Mouse (Mus musculus) adrenal gland, postnatal 25 days (tissue): Measurements from ENCODE around the gene Add3. TPM values are rescaled to one million over a fixed set of nuclear protein-coding genes. Genes with fewer than 3 reads are reported as not detected.
A peak's percentile ranks its signal among the peaks of the same experiment; 100 is the strongest.

Experiments
- DNase-seq: peaks from one replicate; pipeline ENCODE4 v3.0.0; 2021; ENCODE audit warnings: mixed read lengths
- total RNA-seq: library from RNA; stranded (reverse); gene quantifications from 2 replicates; pipeline ENCODE4 v1.2.3, GENCODE M21; 2021

The Add3 gene
- total RNA-seq, 1 experiment from 2014 or later = 51.8 TPM

DNA sequence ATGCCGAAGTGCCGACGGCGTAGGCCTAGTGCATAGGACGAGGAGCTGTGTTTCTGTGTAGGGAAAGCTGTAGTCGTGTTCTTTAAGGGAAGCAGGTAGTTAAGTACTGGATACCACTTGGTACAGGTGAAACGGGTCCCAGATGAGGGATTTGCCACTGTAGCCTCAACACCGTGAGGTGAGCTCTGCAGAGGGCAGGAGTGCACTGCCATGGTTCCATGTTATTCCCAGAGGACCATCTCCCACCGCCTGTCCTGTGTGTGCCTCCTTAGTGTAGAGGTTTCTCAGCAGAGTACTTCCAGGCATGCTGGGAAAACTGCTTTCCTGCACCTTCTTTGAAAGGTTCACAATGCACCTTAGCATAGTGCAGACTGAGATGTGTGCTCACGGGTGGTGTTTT, 26.1 kb downstream of the Add3 start:
- DNase-seq = no peak

DNA sequence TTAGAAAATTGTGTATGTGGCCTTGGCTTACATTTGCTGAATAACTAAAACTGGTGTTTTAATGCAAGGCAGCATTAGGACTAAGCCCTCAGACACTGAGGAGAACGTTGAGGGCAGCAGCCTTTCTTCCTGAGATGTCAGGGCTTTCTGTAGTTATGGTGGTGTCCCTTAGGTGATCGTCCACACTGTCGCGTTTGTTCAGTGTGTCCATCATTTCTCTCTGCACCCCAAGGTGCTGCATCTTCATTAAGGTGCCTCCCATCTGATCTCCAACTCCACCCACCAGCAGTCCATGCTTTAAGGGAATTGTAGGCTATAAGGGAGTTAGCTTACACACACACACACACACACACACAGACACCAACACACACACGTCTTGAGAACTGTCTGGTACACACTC, 28.3 kb downstream of the Add3 start:
- no peak for DNase-seq

DNA sequence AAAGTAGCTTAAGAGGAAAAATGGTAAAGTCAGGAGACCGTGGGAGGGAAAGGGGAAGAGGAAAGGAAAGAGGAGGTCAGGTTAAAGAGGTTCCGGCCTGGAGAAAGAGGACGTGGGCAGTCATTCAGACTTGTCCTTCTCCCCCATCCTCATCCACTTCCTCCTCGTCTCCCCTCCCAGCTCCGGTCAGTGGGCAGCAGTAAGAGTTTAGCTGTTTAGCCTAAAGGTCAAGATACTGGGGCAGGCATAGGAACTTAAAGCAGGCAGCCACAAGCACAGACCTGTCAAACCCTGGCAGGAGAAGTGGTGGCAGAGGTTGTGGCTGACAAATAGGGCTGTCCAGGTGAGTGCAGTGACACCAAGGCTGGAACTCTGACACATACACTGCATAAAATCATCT, 30.4 kb downstream of the Add3 start:
- DNase-seq = no peak

DNA sequence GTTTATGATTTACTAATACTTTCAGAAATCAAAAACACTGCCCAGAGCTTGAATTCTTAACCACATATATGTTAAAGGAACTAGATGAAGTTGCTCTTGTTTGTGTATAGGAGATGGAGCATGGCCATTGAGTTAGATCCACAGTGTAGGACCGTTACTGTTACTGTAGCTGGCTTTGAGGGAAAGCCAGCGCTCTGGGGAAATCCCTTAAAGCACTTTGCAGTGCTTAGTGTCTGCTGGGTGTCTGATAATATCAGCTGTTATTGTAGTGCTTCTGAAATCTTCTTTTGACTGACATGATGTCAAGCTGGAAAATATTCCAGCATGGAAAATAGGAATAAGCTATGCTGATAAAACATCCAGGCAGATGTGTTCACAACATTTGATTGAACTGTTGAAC, 33.8 kb downstream of the Add3 start:
- DNase-seq = no peak

DNA sequence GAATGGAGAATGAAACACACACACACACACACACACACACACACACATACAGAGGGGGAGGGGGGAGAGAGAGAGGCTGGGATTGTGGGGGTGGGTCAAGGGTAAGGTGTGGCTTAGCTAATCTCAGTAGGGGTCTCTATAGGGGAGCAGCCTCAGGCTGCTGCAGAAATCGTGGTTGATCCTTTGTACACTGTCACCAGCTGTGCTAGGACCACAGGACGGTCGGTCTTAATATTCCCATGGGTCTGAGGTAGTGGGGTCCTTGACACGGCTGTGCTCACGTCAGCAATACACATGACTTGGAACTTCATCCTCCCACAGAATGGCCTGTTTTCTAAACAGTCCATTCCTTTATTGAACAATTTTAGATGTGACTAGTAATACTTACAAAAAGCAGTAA, 35.3 kb downstream of the Add3 start:
- no peak for DNase-seq

DNA sequence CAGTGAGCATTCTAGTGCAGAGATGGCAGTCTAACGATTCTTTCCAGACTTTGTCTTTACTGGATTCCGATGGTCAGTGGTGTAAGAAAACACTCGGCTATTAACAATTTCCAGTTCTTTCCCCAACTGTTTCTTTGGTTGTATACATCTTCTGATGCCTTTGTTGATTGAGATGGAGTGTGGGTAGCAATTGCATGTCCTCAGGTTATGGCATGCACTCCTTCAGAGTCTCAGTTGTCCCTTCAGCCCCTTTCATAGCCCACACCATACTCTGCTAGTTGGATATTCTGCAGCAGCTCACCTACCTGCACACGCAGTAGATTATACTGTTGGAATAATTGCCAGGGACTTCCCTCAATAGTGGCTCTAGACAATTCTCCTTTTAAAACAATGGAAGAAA, 36.3 kb downstream of the Add3 start:
- DNase-seq = no peak

DNA sequence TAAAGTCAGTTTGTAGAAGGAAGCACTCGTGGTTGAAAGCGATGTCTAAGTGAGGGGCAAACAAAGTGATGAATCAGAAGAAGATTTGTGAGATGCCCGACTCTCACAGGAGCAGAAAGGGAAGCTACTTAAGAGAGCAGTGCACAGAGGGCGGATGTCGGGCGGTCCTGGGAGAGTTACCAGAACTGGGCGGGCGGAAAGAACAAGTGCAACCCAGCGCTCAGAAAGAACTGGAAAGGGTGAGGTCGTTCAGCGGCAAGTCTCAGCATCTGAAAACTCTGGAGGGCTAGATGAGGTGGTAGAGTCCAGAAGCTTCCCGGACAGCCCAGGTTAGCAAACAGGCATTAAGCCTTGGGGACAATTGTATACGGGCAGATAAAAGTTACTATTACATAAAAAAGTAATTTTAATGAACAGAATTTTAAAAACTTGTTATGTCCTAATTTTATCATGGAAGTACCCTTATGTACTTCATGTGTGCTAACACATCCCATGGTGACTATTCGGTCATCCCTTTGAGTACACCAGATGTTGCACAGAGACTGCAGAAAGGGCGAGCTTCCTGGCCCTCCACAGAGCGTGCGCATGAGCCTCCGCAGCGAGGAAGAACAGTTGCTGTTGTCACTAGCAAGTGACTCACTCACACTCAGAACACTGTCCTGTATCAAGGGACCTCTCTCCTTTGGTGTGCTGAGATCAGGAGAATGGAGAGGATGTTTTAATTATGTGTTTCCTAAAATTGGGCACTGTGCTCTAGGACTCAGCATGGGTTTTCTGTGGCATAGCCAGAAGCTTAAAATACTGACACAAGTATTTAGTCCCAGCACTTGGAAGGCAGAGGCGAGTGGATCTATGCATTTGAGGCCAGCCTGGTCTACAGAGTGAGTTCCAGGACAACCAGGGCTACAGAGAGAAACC, 38.6 kb downstream of the Add3 start:
- DNase-seq = no peak

DNA sequence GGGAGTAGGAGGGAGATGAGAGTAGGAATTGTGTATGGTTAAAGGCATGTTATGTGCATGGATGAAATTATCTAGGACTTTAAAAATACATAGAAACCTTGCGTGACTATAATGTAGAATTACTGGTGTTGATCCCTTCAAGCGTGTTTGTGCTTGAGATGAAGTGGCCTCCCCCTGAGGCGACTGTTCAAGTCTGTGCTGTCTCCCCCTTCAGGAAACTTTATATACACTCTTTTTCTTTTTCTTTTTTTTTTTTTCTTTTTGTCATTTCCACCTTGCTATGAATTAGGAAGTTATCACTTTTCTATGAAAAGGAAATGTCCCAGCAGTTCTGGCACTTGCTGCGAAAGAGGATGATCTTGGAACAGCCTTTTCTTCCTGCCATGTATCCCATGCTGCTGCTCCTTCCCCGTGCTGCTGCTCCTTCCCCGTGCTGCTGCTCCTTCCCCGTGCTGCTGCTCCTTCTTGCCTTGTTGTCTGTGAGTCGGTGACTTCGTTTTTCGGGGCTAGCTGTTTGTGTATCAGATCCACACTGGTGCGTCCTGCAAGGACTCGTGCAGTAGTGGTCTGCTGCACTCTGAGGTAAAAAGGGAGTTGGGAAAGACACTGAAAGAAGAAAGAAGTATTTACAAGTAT, 40.0 kb downstream of the Add3 start:
- no peak for DNase-seq

DNA sequence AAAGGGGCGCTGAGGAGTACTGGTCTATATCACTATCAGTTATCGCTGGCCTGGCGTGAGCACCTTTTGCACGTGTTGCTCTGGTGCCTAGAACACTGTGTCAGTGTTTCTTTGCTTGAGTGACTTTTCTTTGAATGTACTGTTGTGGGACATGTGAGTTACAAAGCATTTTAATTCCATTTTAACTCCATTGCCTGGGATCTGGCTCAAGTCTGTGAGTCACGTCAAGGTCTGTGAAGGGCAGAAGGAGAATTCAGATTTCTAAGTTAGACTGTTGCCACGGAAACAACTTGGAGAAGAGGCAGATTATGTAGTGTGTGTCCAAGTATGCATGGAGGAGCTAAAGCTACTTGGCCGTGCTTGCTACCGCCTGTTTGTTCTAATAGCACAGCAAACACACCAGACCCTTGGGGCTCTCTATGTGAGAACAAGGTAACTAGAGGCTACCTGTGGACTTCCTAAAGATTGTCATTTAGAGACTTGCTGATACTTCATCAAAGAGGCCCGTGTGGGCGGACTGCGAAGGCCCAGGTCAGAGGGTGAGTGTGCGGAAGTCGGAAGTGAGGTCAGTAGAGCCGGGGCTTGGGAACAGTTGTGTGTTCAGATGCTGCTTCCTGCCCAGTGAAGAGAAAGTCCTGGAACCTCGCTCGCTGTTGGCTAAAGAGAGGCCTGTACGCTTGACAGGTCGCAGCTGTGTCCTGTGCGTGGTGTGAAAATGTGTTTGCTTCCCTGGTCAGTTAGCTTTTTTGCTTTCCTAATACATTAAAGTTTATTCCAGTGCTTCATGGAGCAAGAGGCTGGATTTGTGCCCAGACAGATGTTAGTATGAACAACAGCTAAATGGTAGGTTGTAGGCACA, 41.0 kb downstream of the Add3 start:
- peak; percentile 21 for DNase-seq

DNA sequence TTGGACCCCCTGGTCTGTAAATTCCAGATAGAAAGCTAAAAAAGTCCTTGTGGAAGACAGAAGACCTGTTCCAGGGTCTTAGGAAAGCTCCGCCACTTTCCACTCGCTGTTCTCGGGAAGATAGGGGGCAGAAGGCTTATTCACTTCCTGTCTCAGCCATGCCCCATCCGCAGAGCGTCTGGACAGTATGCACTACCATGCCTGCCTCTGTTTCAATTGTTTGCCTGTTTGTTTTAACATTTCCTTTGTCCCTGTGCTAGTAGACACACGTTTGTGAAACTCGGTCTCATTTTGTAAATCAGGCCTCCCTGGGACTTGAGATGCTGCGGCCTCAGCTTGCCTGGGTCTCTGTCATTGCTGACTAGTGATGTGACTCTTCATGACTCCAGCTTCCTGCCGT, 43.4 kb downstream of the Add3 start:
- no peak for DNase-seq

DNA sequence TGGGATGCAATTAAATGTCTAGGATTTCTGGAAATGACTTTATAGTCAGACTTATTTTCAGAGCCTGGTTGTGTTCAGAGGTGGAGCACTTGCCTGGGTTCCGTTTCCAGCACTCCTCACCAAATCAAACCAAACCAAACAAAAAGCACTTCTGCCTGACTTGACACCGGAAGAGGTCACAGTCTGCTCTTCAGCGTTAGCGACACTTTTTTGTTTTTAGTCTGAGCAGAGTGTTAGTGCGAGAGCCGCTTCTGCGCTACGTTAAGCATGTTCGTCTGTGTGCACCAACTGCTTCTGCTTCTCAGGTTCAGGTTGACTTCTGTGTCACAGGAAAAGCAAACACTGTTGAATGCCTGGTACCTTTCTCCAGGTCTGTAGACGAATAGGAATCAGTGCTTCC, 44.0 kb downstream of the Add3 start:
- DNase-seq = no peak

DNA sequence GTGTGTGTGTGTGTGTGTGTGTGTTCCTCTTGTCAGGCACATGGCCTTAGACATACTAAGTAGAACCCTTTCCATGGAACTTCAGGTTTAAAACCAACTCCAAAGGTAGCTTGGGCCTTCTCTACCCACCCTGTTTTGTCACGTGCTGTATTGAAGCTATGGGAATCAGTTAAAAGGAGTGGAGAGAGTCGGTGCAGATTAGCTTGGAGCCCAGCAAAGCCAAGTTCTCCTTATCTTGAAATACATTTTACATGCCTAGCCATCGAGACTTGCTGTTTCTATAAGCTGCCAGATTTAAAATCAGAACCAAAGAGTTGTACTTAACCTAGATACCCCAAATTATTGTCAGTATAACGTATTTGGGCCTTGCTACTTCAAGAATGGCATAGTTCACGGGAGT, 44.7 kb downstream of the Add3 start:
- no peak for DNase-seq

DNA sequence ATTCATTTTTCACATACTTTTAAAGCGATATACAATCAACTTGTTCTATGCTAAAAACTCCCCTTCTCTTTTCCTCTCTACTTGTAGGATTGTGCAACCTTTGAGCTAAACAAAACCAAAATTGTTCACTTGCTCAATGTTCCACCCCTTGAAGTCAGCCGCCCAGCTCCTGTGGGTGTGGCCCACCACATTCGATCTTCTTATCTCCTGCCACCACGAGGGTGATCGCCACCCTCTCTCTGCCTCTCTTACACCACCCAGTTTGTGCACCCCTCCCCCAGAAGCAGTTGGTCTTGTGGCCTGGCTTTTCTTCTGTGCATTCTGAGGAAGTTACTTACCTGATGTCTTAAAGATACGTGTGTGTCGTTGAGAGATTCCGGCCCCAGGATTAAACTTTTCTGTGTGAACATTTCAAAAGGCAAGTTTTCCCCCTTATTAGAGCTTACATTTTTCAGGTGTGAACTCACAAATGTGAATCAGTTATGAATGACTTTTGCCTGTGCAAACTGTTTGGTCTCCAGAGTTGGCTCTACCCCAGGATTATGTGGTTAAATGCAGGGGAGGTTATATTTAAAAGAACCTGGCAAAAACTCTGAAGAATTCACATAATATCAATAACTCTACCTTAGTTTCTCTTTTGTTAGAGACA, 45.4 kb downstream of the Add3 start:
- DNase-seq = no peak

DNA sequence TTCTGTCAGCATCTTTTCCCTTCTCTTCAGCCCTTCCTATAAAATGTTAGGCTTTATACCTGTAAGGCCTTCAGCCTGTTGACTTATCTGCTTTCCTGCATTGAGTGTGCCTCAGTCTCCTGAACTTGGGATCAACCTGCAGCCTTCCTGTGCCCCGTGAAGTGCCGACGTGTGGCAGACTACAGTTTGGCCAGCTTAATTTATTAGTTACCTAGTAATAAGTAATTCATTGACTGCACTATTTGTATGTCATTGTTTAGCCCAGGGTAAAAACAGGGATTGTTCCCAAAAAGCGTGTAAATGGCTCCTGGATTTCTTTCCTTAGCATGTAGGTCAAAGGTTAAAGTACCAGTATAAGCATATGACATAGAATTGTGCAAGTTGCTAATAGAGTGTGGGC, 46.2 kb downstream of the Add3 start:
- no peak for DNase-seq

DNA sequence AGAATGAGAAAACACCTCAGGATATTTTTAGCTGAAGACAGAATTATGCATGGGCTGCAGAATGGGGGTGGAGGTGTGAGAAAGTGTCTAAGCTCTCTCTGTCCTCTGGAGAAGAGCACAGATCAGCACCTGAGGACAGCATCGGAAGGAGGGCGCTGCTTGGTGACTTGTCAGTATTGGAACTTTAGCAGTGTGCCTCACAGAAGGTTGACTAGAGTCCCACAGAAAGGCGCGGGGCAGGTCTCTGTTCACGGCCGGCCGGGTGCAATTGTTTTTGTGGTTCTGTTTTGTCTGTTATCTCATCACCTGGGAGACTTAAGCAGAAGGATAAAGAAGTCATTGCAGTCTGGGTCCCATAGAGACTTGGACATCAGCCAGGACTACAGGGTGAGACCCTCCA, 47.3 kb downstream of the Add3 start:
- no peak for DNase-seq

DNA sequence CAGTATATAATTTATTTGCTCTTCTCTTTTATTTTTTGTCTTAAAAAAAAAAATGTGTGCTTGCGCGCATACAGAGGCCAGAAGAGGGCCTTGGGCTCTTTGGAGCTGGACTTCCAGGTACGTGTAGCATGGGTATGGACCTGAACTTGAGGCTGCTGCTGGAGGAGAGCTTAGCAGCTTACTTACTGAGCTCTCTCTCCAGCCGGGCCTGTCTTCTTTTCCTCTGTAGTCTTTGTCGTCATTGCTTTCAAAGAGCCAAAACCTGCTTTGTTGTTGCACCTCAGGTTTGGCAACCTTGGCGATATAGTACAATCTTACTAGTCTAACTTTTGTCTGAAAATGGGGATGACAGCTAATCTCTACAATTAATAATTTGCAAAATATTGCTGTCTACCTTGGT, 47.9 kb downstream of the Add3 start:
- DNase-seq = no peak

DNA sequence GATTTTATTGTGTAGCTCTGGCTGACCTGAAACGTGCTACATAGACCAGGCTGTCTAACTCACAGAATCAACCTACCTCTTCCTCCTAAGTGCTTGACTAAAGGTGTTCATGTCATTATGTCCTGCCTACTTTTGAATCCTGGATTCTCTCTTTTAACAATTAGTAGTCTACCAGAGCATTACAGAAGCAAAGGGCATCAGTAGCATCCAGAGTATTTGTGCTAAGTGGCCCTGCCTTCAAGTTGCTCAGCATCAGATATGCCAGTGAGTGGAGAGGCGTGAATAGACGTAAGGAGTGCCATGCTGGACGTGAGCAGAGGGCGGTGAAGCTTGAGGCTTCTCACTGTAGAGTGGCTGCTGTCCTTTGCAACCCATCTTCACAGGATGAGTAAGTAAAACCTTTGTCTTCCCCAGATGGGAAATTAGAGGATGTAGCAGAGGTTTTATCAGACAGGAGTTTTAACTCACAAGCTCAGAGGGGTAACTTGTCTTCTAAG, 48.5 kb downstream of the Add3 start:
- DNase-seq = no peak

DNA sequence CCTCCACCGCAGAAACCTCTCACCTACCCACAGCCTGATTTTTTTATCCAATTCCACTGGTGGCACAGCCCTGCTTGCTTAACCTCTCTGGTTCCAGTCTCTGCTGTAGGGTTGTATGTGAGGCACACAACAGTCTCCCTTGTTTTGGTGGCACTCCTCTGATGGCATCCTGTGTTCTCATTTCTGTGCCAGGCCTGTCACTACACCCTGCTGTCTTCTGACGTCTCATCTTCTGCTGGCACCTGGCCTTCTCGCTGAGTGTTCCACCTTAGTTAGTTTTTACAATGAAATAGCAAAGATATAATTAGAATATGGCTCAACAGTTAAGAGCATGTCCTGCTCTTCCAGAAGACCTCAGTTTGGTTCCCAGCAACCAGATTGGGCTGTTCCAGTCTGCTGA, 49.5 kb downstream of the Add3 start:
- DNase-seq = no peak

DNA sequence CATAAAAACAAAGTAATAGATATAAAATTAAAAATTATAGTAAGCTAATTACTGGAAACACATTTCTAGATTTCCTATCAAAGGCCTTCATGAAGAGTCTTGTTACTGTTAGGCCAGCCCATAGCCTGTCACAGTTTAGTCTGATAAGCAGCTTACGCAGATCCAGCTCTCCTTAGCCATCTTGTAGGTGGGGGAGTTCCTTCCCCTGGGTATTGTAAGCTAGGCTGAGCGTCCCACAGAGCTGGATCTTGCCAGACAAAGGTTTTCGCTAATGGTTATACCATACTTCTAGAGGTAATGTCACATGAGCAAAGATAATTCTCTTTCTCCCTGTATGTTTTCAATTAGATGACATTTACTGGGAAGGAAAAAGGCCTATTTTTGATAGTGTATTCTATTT, 50.0 kb downstream of the Add3 start:
- no peak for DNase-seq

DNA sequence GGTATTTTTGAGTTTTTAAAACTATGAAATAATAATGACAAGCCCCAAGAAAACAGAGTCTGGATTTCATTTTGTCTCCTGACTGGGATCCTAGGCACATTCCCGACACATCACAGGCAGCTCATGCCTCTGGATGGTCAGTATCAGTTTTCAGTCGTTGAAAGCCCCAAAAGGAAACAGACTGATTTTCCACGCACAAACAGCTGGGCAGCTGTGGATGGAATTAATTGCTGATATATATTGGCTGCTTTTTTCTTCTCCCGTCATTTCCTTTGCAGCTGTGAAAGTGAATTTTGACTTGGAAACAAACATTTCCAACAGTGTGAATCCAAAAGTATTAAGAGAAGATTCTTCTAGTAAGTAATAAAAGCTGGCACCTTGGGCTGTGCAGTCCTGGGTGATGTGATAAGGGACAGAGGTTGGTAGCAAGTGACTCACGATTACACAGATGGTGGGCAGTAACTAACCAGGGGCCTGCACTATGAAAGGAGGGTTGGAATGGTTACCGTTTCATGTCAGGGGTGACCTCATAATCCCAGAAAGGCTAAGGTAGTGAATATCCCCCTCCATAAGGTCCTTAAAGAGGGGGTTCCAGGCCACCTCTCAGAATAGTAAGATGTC, 51.7 kb downstream of the Add3 start:
- no peak for DNase-seq

DNA sequence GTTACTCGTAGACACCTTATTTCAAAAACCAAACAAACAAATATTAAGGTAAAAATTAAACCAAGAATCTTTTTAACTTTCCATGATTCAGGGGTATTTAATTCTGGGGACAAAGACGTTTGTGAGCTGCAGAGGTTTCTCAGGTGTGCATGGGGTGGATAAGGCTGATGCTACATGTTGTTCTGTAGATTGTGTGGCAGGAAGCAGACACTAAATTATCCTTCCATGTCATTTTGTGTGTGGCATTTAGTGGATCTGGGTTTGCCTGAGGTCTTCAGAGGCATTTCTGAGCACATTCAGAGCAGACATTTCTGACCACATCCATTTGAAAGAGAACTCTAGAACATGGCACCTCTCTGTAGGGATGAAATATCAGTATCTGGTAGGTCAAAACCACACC, 52.9 kb downstream of the Add3 start:
- DNase-seq = no peak
